Mouse (Mus musculus) heart, embryonic 15.5 days (tissue): ENCODE results near the gene Pck2. TPM values are rescaled to one million over a fixed set of nuclear protein-coding genes. Genes with fewer than 3 reads are reported as not detected.

ENCODE experiments used
- ATAC-seq: fragments of 200-750 bp; cut with Nextera tagmentation; replicated peaks from 2 replicates; pipeline ENCODE4 v1.8.0; 2017; ENCODE audit warnings: low read depth, moderate TSS enrichment; ENCODE audit not compliant: insufficient number of reproducible peaks, insufficient read depth, low FRiP score
- H3K27ac ChIP-seq: fragments of 300-500 bp; sonication (generic); 2 replicates; pipeline ENCODE4 v1.5.1; 2015; ENCODE audit warnings: mild to moderate bottlenecking, inconsistent platforms
- H3K27me3 ChIP-seq: fragments of 300-500 bp; sonication (generic); 2 replicates; pipeline ENCODE4 v1.6.1; 2015; ENCODE audit warnings: inconsistent platforms
- H3K36me3 ChIP-seq: fragments of 300-500 bp; sonication (generic); 2 replicates; pipeline ENCODE4 v1.6.1; 2015; ENCODE audit warnings: mild to moderate bottlenecking, inconsistent platforms
- H3K4me1 ChIP-seq: fragments of 300-500 bp; sonication (generic); replicated peaks from 2 replicates; pipeline ENCODE4 v1.6.1; 2015; ENCODE audit warnings: inconsistent platforms
- H3K4me2 ChIP-seq: fragments of 300-500 bp; sonication (generic); 2 replicates; pipeline ENCODE4 v1.6.1; 2015; ENCODE audit warnings: inconsistent platforms, mild to moderate bottlenecking, moderate library complexity
- H3K4me3 ChIP-seq: fragments of 300-500 bp; sonication (generic); 2 replicates; pipeline ENCODE4 v1.5.1; 2015; ENCODE audit warnings: mild to moderate bottlenecking, inconsistent platforms
- H3K9ac ChIP-seq: fragments of 300-500 bp; sonication (generic); 2 replicates; pipeline ENCODE4 v1.6.1; 2015; ENCODE audit warnings: mild to moderate bottlenecking, inconsistent platforms
- H3K9me3 ChIP-seq: fragments of 300-500 bp; sonication (generic); replicated peaks from 2 replicates; pipeline ENCODE4 v1.6.1; 2016; ENCODE audit warnings: inconsistent platforms
- WGBS: fragments of 180-500 bp; shearing (Covaris S2); methylation state at CpG from one replicate; pipeline ENCODE4 v1.1.7; 2015; ENCODE audit warnings: mixed read lengths; 5-methylcytosine and 5-hydroxymethylcytosine counted together
- polyA plus RNA-seq: library from polyadenylated mRNA; unstranded; fragments of >200 nt; fragmentation: Nextera tagmentation; extraction: Ambion mirVana; gene quantifications from 2 replicates; pipeline ENCODE4 v1.2.1, GENCODE M21; 2015

The Pck2 gene
- polyA plus RNA-seq, 1 experiment from 2014 or later: 34.2 TPM

DNA sequence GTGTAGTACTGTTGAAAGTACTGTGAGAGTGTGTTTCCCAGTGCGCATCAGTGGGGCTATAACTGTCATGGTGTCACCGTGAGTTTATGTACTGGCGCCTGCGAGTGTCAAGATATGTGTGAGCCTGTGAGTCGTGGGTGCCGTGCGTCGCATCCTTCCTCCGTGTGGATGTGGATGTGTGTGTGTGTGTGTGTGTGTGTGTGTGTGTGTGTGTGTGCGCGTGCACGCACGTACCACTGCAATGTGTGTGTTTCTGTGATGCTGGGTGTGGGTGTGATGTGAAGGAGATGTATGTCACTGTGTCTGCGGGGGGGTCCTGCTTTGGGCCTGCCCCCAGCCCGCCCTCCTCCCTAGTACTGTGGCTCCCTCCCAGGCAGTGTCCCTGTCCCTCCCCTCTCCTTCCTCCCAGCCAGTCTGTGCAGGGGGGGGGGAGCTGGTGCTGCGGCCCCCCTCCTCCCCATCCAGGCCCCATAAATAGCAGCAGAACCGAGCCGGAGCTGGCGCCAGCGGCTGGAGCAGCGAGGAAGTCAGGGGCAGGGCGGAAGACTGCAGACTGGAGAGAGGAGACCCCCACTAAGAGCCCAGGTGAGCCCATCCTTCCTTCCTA lies 29.8 kb upstream of the Pck2 start, which contains the start of gene Cpne6:
TSS of gene Cpne6 (plus strand) at position 321 of the 607 bp plus-strand sequence.
- 48% methylated on average over 18 of the region's 22 CpGs for WGBS
- H3K4me2 ChIP-seq: peak within 1 kb of the TSS; percentile 27
- no peak for ATAC-seq

GRCm38 (mm10) chr14:55511037-55511436 lies 29.0 kb upstream of the Pck2 start:
- H3K4me1 ChIP-seq: peaks cover 14% of the 10 kb centered on the region
- WGBS: 33% methylated on average over 7 of the region's 7 CpGs
- peaks cover 64% of the 10 kb centered on the region for H3K27me3 ChIP-seq
- ATAC-seq: no peak
- no peak overlapping the region for H3K9ac ChIP-seq
- no peak overlapping the region for H3K4me3 ChIP-seq
- peak overlapping the region; percentile 27; the same call in 1 of the 2 replicates for H3K4me2 ChIP-seq
- no peaks in the 10 kb centered on the region for H3K36me3 ChIP-seq
- no peak overlapping the region for H3K27ac ChIP-seq
- no peaks in the 10 kb centered on the region for H3K9me3 ChIP-seq

More for the DNA sequence above, 29.8 kb upstream of the Pck2 start, which contains the start of gene Cpne6:
- Histone ChIP-seq H3K36me3 (no peaks in the 10 kb centered on the region), H3K4me3 (no peak within 1 kb of the TSS), H3K27ac (no peak within 1 kb of the TSS), H3K27me3 (peaks cover 56% of the 10 kb centered on the region), H3K9me3 (no peaks in the 10 kb centered on the region), H3K4me1 (peaks cover 14% of the 10 kb centered on the region), H3K9ac (no peak within 1 kb of the TSS)

DNA sequence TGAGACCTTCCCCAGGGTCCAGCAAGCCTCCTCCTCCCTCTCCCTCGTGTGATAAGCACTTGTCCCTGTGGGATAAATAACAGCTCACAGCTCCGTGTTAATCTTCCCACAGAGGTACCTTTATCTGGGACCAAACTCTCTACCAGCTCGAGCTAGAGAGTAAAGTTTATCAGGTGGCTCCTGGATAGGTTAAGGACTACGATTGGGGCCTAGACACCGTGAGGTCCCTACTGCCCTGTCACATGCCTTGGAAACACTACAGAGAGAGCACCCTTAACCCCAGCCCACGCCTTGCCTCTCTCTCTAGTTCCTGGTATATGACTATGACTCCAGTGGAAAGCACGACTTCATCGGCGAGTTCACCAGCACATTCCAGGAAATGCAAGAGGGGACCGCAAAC lies 26.1 kb upstream of the Pck2 start:
- no peaks in the 10 kb centered on the region for H3K9me3 ChIP-seq
- H3K27me3 ChIP-seq: peaks cover 78% of the 10 kb centered on the region
- H3K27ac ChIP-seq: no peak overlapping the region
- H3K9ac ChIP-seq: no peak overlapping the region
- WGBS: 40% methylated on average over 10 of the region's 10 CpGs
- ATAC-seq: no peak
- H3K4me2 ChIP-seq: no peak overlapping the region
- H3K36me3 ChIP-seq: no peaks in the 10 kb centered on the region
- H3K4me1 ChIP-seq: peaks cover 14% of the 10 kb centered on the region
- H3K4me3 ChIP-seq: no peak overlapping the region

DNA sequence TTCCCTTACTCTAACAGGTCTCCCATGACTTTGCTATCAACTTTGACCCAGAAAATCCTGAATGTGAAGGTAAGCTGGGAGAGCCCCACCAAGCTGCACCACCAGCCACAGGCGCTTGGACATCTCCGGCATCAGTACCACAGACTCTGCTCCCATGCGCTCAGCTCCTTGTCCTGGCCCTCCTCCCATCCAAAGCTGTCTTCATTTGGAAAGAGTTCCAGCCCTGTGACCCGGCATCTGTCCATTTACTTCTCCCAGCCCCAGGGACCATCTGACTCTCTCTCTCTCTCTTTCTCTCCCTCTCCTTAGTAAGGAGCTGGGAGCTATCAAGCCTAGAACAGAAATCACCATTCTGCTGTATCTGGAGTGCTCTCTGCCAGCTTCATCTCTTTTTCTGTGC lies 24.2 kb upstream of the Pck2 start:
- H3K27ac ChIP-seq: no peak overlapping the region
- peaks cover 13% of the 10 kb centered on the region for H3K4me1 ChIP-seq
- no peak for ATAC-seq
- peaks cover 82% of the 10 kb centered on the region for H3K27me3 ChIP-seq
- no peak overlapping the region for H3K4me3 ChIP-seq
- WGBS: 85% methylated on average over 4 of the region's 4 CpGs
- H3K9ac ChIP-seq: no peak overlapping the region
- H3K36me3 ChIP-seq: no peaks in the 10 kb centered on the region
- H3K9me3 ChIP-seq: no peaks in the 10 kb centered on the region
- no peak overlapping the region for H3K4me2 ChIP-seq

- no peak overlapping the region for H3K4me2 ChIP-seq
- WGBS: 62% methylated on average over 2 of the region's 2 CpGs
- peaks cover 90% of the 10 kb centered on the region for H3K27me3 ChIP-seq
- H3K4me1 ChIP-seq: peaks cover 10% of the 10 kb centered on the region
- ATAC-seq: no peak
- no peak overlapping the region for H3K4me3 ChIP-seq
- H3K9me3 ChIP-seq: no peaks in the 10 kb centered on the region
- no peak overlapping the region for H3K27ac ChIP-seq
- no peak overlapping the region for H3K9ac ChIP-seq
- no peaks in the 10 kb centered on the region for H3K36me3 ChIP-seq
These were observed 21.2 kb upstream of the Pck2 start for GRCm38 (mm10) chr14:55518897-55519296.

DNA sequence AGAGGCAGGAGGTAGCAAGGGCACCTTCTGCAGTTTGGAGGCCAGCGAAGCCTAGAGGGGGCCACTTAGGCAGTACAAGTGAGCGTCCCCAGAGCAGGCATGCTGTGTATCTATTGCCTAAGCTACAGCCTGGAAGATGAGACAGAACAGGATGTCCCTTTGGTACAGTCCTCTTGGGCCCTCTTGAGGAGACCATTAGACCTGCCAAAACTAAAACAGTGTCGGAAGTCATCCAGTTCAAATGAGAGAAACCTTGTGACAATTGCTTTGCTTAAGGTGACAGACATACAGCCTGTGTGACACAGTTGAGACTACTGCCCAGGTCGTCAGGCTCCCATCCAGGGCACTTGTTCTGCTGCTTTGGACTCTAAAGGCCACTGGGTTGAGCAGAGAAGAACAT lies 20.5 kb upstream of the Pck2 start:
- Histone ChIP-seq H3K4me1 (peaks cover 14% of the 10 kb centered on the region), H3K27ac (no peak overlapping the region), H3K9ac (no peak overlapping the region), H3K27me3 (peaks cover 91% of the 10 kb centered on the region), H3K4me3 (no peak overlapping the region), H3K36me3 (no peaks in the 10 kb centered on the region), H3K4me2 (no peak overlapping the region), H3K9me3 (no peaks in the 10 kb centered on the region)
- 62% methylated on average over 4 of the region's 4 CpGs for WGBS
- no peak for ATAC-seq

- ATAC-seq: 0 out of 2 replicates have a peak, but pooled peaks have one; percentile 27
- H3K9ac ChIP-seq: peak overlapping the region; percentile 58
- WGBS: 1% methylated on average over 61 of the region's 61 CpGs
- H3K4me2 ChIP-seq: peak overlapping the region; percentile 85
- peak overlapping the region; percentile 54 for H3K4me3 ChIP-seq
- no peaks in the 10 kb centered on the region for H3K36me3 ChIP-seq
- no peaks in the 10 kb centered on the region for H3K9me3 ChIP-seq
- peaks cover 17% of the 10 kb centered on the region for H3K4me1 ChIP-seq
- H3K27ac ChIP-seq: no peak overlapping the region
- H3K27me3 ChIP-seq: peaks cover 89% of the 10 kb centered on the region
These were observed 19.4 kb upstream of the Pck2 start for GRCm38 (mm10) chr14:55520451-55521361.

DNA sequence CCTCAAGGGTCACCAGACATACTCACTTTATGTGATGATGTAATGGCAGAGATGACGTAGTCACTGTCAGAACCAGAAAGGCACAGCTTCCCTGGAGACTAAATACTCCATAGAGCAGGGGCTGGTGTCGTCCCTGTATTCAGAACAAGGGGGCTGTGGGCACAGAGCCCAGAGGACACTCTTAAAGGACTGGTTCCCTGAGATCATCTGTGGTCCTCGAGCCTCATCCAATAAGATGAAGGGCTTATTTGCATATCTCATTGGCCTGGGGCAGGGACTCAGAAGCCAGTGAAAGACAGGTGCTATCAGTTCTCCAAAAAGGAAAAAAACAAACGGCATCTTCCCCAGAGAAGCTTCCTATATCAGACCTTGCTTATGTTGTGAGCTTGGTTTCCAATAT lies 16.0 kb upstream of the Pck2 start:
- Histone ChIP-seq H3K27ac (no peak overlapping the region), H3K27me3 (peaks cover 65% of the 10 kb centered on the region), H3K36me3 (no peaks in the 10 kb centered on the region), H3K4me1 (peaks cover 17% of the 10 kb centered on the region), H3K9ac (no peak overlapping the region), H3K4me2 (no peak overlapping the region), H3K9me3 (no peaks in the 10 kb centered on the region), H3K4me3 (no peak overlapping the region)
- ATAC-seq: no peak
- 25% methylated on average over 4 of the region's 4 CpGs for WGBS

GRCm38 (mm10) chr14:55524785-55525184 lies 15.3 kb upstream of the Pck2 start, which contains the start of gene Nrl:
Nrl (minus strand) TSS chr14:55524981.
- 13% methylated on average over 8 of the region's 8 CpGs for WGBS
- no peak within 1 kb of the TSS for H3K4me2 ChIP-seq
- ATAC-seq: no peak

GRCm38 (mm10) chr14:55526674-55527073 lies 13.4 kb upstream of the Pck2 start:
- peaks cover 7% of the 10 kb centered on the region; the same call in 1 of the 2 replicates for H3K4me1 ChIP-seq
- no peaks in the 10 kb centered on the region for H3K36me3 ChIP-seq
- peaks cover 55% of the 10 kb centered on the region for H3K27me3 ChIP-seq
- no peak overlapping the region for H3K27ac ChIP-seq
- H3K4me2 ChIP-seq: no peak overlapping the region
- no peak overlapping the region for H3K4me3 ChIP-seq
- 82% methylated on average over 2 of the region's 2 CpGs for WGBS
- H3K9me3 ChIP-seq: no peaks in the 10 kb centered on the region
- no peak overlapping the region for H3K9ac ChIP-seq
- no peak for ATAC-seq

More at GRCm38 (mm10) chr14:55524785-55525184, 15.3 kb upstream of the Pck2 start, which contains the start of gene Nrl:
- H3K36me3 ChIP-seq: no peaks in the 10 kb centered on the region
- no peak within 1 kb of the TSS for H3K4me3 ChIP-seq
- H3K9me3 ChIP-seq: no peaks in the 10 kb centered on the region
- H3K4me1 ChIP-seq: peaks cover 17% of the 10 kb centered on the region
- no peak within 1 kb of the TSS for H3K27ac ChIP-seq
- no peak within 1 kb of the TSS for H3K9ac ChIP-seq
- peaks cover 65% of the 10 kb centered on the region for H3K27me3 ChIP-seq

DNA sequence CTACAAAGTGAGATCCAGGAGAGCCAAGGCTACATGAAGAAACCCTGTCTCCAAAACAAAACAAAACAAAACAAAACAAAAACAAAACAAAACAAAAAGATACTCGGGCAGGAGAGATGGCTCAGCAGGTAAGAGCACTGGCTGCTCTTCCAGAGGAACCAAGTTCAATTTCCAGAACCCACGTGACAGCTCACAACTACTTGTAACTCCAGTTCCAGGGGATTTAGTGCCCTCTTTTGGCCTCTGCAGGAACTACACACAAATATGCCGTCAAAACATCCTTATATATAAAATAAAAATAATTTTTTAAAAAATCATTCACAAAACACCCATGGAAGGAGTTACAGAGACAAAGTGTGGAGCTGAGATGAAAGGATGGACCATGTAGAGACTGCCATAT lies 12.1 kb upstream of the Pck2 start:
- Histone ChIP-seq H3K9me3 (no peaks in the 10 kb centered on the region), H3K4me2 (no peak overlapping the region), H3K4me3 (no peak overlapping the region), H3K27ac (no peak overlapping the region), H3K27me3 (peaks cover 42% of the 10 kb centered on the region), H3K9ac (no peak overlapping the region), H3K4me1 (peaks cover 7% of the 10 kb centered on the region; the same call in 1 of the 2 replicates), H3K36me3 (no peaks in the 10 kb centered on the region)
- WGBS: 27% methylated on average over 3 of the region's 3 CpGs
- no peak for ATAC-seq
